Mouse (Mus musculus) lung, postnatal 0 days (tissue): ENCODE measurements around the gene Zfp324. TPM values are rescaled to one million over a fixed set of nuclear protein-coding genes. Genes with fewer than 3 reads are reported as not detected.

ENCODE experiments used
- ATAC-seq: fragments of 200-750 bp; cut with Nextera tagmentation; 2 replicates; pipeline ENCODE4 v1.8.0; 2017; ENCODE audit warnings: moderate library complexity
- DNase-seq: peaks from one replicate; pipeline ENCODE4 v3.0.0-alpha.2; 2016; ENCODE audit warnings: low spot score
- H3K27ac ChIP-seq: fragments of 300-500 bp; sonication (generic); 2 replicates; pipeline ENCODE4 v1.5.1; 2014; ENCODE audit warnings: antibody characterized with exemption, mild to moderate bottlenecking, low read length, mixed read lengths
- H3K27me3 ChIP-seq: fragments of 300-500 bp; sonication (generic); replicated peaks from 2 replicates; pipeline ENCODE4 v1.6.1; 2014; ENCODE audit warnings: low read length, mixed read lengths; ENCODE audit not compliant: insufficient read depth
- H3K36me3 ChIP-seq: fragments of 300-500 bp; sonication (generic); 2 replicates; pipeline ENCODE4 v1.6.1; 2014; ENCODE audit warnings: low read length, mixed read lengths; ENCODE audit not compliant: insufficient read depth
- H3K4me1 ChIP-seq: fragments of 300-500 bp; sonication (generic); 2 replicates; pipeline ENCODE4 v1.6.1; 2014; ENCODE audit warnings: antibody characterized with exemption, low read depth, low read length, mixed read lengths; ENCODE audit not compliant: insufficient read depth
- H3K4me2 ChIP-seq: fragments of 300-500 bp; sonication (generic); replicated peaks from 2 replicates; pipeline ENCODE4 v1.6.1; 2014; ENCODE audit warnings: low read depth, mild to moderate bottlenecking, low read length, moderate library complexity, mixed read lengths
- H3K4me3 ChIP-seq: fragments of 300-500 bp; sonication (generic); 2 replicates; pipeline ENCODE4 v1.5.1; 2014; ENCODE audit warnings: low read depth, low read length
- H3K9ac ChIP-seq: fragments of 300-500 bp; sonication (generic); replicated peaks from 2 replicates; pipeline ENCODE4 v1.6.1; 2014; ENCODE audit warnings: low read depth, mild to moderate bottlenecking
- H3K9me3 ChIP-seq: fragments of 300-500 bp; sonication (generic); 2 replicates; pipeline ENCODE4 v1.6.1; 2016; ENCODE audit warnings: low read length, mixed read lengths
- CTCF ChIP-seq: IDR thresholded peaks from 2 replicates; pipeline ENCODE4 v1.5.1; 2016; ENCODE audit warnings: antibody characterized with exemption, mild to moderate bottlenecking
- EP300 ChIP-seq: IDR thresholded peaks from 2 replicates; pipeline ENCODE4 v1.6.1; 2016; ENCODE audit warnings: antibody characterized with exemption, mild to moderate bottlenecking, control low read depth
- WGBS: fragments of 180-500 bp; shearing (Covaris S2); extraction: QIAGEN DNeasy Blood & Tissue Kit; methylation state at CpG from one replicate; pipeline ENCODE4 v1.1.7; 2014; 5-methylcytosine and 5-hydroxymethylcytosine counted together
- polyA plus RNA-seq: library from polyadenylated mRNA; unstranded; fragments of >200 nt; fragmentation: Nextera tagmentation; extraction: Ambion mirVana; gene quantifications from 2 replicates; pipeline ENCODE4 v1.2.1, GENCODE M21; 2015

Gene Zfp324
- polyA plus RNA-seq, 1 experiment from 2014 or later: 5.7 TPM

DNA sequence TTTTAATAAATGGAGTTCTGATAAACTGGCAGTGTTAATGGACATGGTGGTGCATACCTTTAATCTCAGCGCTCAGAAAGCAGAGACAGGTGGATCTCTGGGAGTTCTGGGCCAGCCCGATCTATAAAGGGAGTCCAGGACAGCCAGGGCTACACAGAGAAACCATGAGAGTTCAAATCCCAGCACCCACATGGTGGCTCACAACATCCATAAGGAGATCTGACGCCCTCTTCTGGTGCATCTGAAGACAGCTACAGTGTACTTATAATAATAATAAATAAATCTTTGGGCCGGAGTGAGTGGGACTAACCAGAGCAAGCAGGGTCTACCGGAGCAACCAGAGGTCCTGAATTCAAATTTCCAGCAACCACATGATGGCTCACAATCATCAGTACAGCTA is 37.7 kb downstream of the Zfp324 start:
- no peak overlapping the region for H3K27ac ChIP-seq
- no peak overlapping the region for H3K4me3 ChIP-seq
- no peak overlapping the region for H3K9ac ChIP-seq
- WGBS: 72% methylated on average over 5 of the region's 5 CpGs
- H3K4me2 ChIP-seq: no peak overlapping the region
- DNase-seq: no peak
- H3K9me3 ChIP-seq: no peaks in the 10 kb centered on the region
- ATAC-seq: no peak
- no peaks in the 10 kb centered on the region for H3K27me3 ChIP-seq
- H3K4me1 ChIP-seq: no peaks in the 10 kb centered on the region
- 0 out of 2 replicates have a peak, but pooled peaks have one; percentile 19 for TF ChIP-seq CTCF
- no peak for TF ChIP-seq EP300
- H3K36me3 ChIP-seq: no peaks in the 10 kb centered on the region

DNA sequence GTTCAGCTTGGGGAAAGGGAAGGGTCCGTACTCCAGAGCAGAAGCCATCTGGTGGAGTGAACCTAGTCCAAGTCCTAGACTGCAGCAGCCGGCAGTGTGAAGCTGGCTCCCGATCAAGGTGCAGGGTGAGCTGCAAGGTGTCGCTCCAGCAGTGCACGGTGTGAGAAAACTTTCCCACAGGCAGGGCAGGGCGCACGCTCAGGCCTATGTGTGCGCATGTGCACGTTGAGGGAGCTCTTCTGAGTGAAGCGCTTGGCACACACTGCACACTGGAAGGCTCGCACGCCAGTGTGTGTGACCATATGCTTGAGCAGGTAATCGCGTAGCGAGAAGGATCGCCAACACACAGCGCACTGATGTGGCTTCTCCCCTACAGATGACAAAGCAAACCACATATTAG is 40.4 kb downstream of the Zfp324 start:
- DNase-seq: no peak
- Histone ChIP-seq H3K27me3 (no peaks in the 10 kb centered on the region), H3K4me1 (peaks cover 7% of the 10 kb centered on the region; the same call in 1 of the 2 replicates), H3K9ac (no peak overlapping the region), H3K9me3 (no peaks in the 10 kb centered on the region), H3K36me3 (no peaks in the 10 kb centered on the region), H3K4me3 (no peak overlapping the region), H3K27ac (no peak overlapping the region), H3K4me2 (no peak overlapping the region)
- ATAC-seq: no peak
- TF ChIP-seq EP300 (no peak), CTCF (no peak)
- WGBS: 88% methylated on average over 17 of the region's 17 CpGs

DNA sequence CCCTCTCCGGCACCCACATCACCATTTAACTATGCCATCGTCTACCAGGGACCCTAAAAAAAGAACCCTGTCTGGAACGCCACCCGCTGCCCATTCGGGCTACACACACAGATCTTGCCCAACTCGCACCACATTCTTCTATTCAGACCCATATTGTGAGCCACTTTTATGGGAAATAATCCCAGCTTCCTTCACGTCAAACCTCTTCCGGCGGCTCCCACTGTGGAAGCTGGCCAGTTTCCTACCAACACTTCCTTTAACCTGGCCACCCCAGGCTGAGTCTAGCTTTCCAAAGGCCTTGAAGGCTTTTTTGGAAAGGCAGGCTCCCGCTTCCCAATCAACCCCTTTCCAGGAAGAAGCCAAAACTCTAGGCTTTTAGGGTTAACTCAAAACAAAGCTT is 40.9 kb downstream of the Zfp324 start:
- TF ChIP-seq CTCF (no peak), EP300 (no peak)
- WGBS: 83% methylated on average over 10 of the region's 10 CpGs
- peaks cover 7% of the 10 kb centered on the region; the same call in 1 of the 2 replicates for H3K4me1 ChIP-seq
- ATAC-seq: no peak
- no peak for DNase-seq
- no peaks in the 10 kb centered on the region for H3K36me3 ChIP-seq
- H3K4me2 ChIP-seq: no peak overlapping the region
- H3K4me3 ChIP-seq: no peak overlapping the region
- no peak overlapping the region for H3K9ac ChIP-seq
- H3K9me3 ChIP-seq: no peaks in the 10 kb centered on the region
- no peaks in the 10 kb centered on the region for H3K27me3 ChIP-seq
- no peak overlapping the region for H3K27ac ChIP-seq

DNA sequence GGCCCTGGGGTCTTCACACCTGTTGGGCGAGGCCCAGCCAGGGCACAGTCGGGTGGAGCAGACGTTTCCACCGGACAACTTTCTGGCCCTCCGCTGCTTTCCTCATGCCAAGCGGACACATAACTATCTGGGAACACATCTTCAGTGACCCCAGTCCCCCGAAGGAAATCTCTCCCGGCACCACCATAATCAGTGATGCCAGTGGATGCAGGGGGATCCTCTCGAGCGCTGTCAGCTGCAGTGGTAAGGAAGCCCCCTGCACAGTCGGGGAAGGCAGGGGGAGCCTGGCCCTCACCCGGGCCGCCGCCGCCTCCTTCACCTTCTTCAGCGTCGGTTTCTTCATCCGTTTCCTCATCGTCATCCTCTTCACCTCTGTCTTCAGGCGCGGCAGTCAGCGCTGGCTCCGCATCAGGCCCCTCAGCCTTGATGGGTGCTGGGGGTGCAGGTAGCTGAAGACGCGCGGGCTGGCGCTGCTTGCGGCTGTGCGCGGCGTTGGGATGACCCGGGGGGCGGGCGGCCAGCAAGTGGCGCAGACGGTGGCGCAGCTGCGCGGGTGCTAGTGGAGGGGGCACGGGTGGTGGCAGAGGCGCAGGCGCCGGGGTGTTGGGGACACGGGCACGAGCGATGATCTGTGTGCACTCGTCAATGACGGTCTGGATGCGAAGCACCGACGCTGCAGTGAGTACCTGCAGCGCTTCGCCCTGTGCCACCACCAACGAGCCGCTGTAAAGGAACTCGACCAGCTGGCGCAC is 41.9 kb downstream of the Zfp324 start:
- no peak overlapping the region for H3K4me3 ChIP-seq
- WGBS: 57% methylated on average over 55 of the region's 57 CpGs
- H3K4me2 ChIP-seq: no peak overlapping the region
- TF ChIP-seq CTCF (no peak), EP300 (no peak)
- H3K4me1 ChIP-seq: peaks cover 7% of the 10 kb centered on the region; the same call in 1 of the 2 replicates
- ATAC-seq (no peak), DNase-seq (no peak)
- no peaks in the 10 kb centered on the region for H3K9me3 ChIP-seq
- no peak overlapping the region for H3K9ac ChIP-seq
- H3K27me3 ChIP-seq: no peaks in the 10 kb centered on the region
- H3K27ac ChIP-seq: no peak overlapping the region
- no peaks in the 10 kb centered on the region for H3K36me3 ChIP-seq

DNA sequence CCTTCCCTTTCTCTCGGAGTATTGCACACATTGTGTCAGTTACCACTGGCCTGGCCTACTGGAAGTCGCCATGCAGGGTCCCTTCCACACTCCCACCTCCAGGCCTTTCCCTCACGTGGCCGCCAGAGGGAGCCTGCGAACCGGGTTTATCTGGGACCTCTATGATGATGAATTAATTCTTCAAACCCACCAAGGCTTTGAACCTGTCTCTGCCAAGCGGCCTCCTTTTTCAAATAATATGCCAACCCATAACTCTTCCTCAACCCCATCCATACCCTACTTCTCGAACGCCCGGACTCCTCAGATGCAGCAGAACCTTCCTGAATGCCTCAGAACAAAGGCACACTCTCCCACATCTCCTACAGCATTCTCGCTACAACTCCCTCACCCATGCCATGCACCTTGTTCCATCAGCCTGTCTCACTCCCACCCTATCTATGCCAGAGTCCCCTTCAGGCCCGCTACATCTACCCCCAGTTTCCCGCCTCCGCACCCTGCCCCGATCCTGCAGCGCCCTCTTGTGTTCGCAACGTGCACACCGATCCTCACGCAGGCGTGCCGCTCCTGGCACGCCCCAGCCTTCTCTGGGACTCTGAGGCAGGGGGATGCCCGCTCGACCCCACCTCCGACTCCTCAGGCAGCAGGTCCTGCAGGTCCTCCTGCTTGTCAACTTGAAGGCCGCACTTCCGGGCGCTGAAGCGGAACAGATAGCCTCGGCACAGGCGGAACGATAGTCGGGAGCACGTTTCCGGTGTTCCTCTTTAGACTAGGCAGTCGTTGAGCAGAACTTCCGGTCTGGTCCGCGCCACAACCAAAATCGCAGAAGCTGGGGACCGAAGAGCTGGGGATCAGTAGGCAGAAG is 43.7 kb downstream of the Zfp324 start:
- peak overlapping the region; percentile 89 for H3K27ac ChIP-seq
- peak; percentile 95 for DNase-seq
- TF ChIP-seq EP300: no peak; the same call in none of the 2 replicates
- TF ChIP-seq CTCF: peak; percentile 89
- 1% methylated on average over 42 of the region's 42 CpGs for WGBS
- peak; percentile 92 for ATAC-seq
- peak overlapping the region; percentile 75 for H3K9ac ChIP-seq
- H3K4me3 ChIP-seq: peak overlapping the region; percentile 70
- H3K4me2 ChIP-seq: peak overlapping the region; percentile 82
- H3K36me3 ChIP-seq: no peaks in the 10 kb centered on the region
- no peaks in the 10 kb centered on the region for H3K9me3 ChIP-seq
- H3K4me1 ChIP-seq: peaks cover 7% of the 10 kb centered on the region; the same call in 1 of the 2 replicates
- H3K27me3 ChIP-seq: no peaks in the 10 kb centered on the region
